8 mouse cellular contexts compared by ENCODE assay signal in the genomic region with DNA sequence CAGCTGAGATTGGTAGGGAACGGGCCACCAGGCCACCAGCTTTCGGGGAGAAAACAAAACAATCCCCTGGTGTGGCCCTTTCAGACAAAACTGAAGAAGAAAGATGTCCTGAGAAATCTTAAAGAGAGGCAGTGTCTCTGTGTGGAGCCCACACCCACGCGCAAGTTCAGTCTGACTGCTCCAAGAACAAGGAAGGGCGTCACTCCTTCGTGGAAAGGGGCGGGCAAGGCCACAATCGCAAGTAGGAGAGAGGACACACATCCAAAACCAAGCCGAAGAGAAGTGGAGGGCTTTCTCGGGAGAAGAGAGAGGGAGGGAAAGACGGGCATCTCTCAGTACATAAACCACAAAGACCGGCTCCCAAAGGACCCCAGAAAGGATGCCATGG. TPM values are rescaled to one million over a fixed set of nuclear protein-coding genes. Genes with fewer than 3 reads are reported as not detected.
A peak's percentile ranks its signal among the peaks of the same experiment; 100 is the strongest.
DNase-seq lines count a peak whose midpoint lies in the region; ATAC-seq and TF ChIP-seq lines count a peak whose summit lies in the region.

No protein-coding gene starts in this region.

- no peaks in the 10 kb centered on the region for H3K9me3 ChIP-seq in heart, embryonic 14.5 days (ENCODE audit: control insufficient read depth, low read length)
- H3K9me3 ChIP-seq in liver, embryonic 15.5 days (replicated peaks): no peaks in the 10 kb centered on the region

- WGBS in heart, embryonic 14.5 days: 28% methylated on average over 12 of the region's 12 CpGs
- 24% methylated on average over 12 of the region's 12 CpGs for WGBS in liver, embryonic 15.5 days (ENCODE audit: insufficient replicate concordance)

- H3K4me2 ChIP-seq in heart, embryonic 14.5 days (ENCODE audit: low read length): peak overlapping the region; percentile 96
- peak overlapping the region; percentile 62 for H3K4me2 ChIP-seq in liver, embryonic 15.5 days

- TF ChIP-seq POLR2A in cortical plate, adult 2 months (IDR thresholded peaks at IDR 0.05; ENCODE audit: extremely low read depth, insufficient read depth, low read length): peak; percentile 45

- H3K27me3 ChIP-seq in heart, embryonic 14.5 days (ENCODE audit: control insufficient read depth, insufficient read depth, low read length): no peaks in the 10 kb centered on the region
- H3K27me3 ChIP-seq in liver, embryonic 15.5 days: peaks cover 55% of the 10 kb centered on the region

- intact Hi-C loops in gastrocnemius, adult 2 months (cut with DNase I): loop anchor here (2.0 kb wide), 2 partner anchors 50 to 58 kb away; partner anchors contain the start of gene Ctdsp2

- peak; percentile 79 for DNase-seq in gastrocnemius, adult 2 months
- no peak for DNase-seq in gastrocnemius, postnatal 10 days
- DNase-seq in skeletal muscle tissue, adult 2 months (ENCODE audit: low read depth, low spot score): peak; percentile 77
- no peak for DNase-seq in layer of hippocampus, postnatal 36 days
- no peak for DNase-seq in frontal cortex, postnatal 25 days (ENCODE audit: low spot score in 2 of 2)

- no peak for ATAC-seq in heart, embryonic 14.5 days (ENCODE audit: insufficient number of reproducible peaks, insufficient read depth, low FRiP score, low read depth)
- no peak for ATAC-seq in liver, embryonic 15.5 days (ENCODE audit: insufficient read depth)

- no peaks in the 10 kb centered on the region for H3K36me3 ChIP-seq in heart, embryonic 14.5 days (ENCODE audit: control insufficient read depth, insufficient read depth, low read length)
- no peaks in the 10 kb centered on the region for H3K36me3 ChIP-seq in liver, embryonic 15.5 days (replicated peaks)

- H3K27ac ChIP-seq in gastrocnemius, adult 2 months: peak overlapping the region; percentile 100
- H3K27ac ChIP-seq in cortical plate, adult 2 months (ENCODE audit: insufficient read depth, low read length): peak overlapping the region; percentile 98
- peak overlapping the region; percentile 91 to 97 for H3K27ac ChIP-seq in heart, embryonic 14.5 days (replicated peaks in 1 of 2; ENCODE audit: control insufficient read depth in 1 of 2, insufficient read depth in 1 of 2, low read depth in 2 of 2, low read length in 2 of 2)
- peak overlapping the region; percentile 55; the same call in 1 of the 2 replicates for H3K27ac ChIP-seq in liver, embryonic 15.5 days (replicated peaks)

- H3K4me1 ChIP-seq in cortical plate, adult 2 months (ENCODE audit: control insufficient read depth, insufficient read depth, low read length): peaks cover 10% of the 10 kb centered on the region
- peaks cover 43 to 58% of the 10 kb centered on the region in 2 experiments for H3K4me1 ChIP-seq in heart, embryonic 14.5 days (ENCODE audit: control insufficient read depth in 2 of 2, insufficient read depth in 2 of 2, low read length in 2 of 2)
- H3K4me1 ChIP-seq in liver, embryonic 15.5 days (replicated peaks): peaks cover 29% of the 10 kb centered on the region

- H3K9ac ChIP-seq in heart, embryonic 14.5 days (ENCODE audit: low read length): peak overlapping the region; percentile 91
- H3K9ac ChIP-seq in liver, embryonic 15.5 days: no peak overlapping the region

- TF ChIP-seq CTCF in gastrocnemius, adult 2 months (IDR thresholded peaks at IDR 0.05): no peak
- no peak for TF ChIP-seq CTCF in cortical plate, adult 2 months (IDR thresholded peaks at IDR 0.05; ENCODE audit: extremely low read depth, insufficient read depth, low read length)

- peak overlapping the region; percentile 89 for H3K4me3 ChIP-seq in gastrocnemius, adult 2 months
- peak overlapping the region; percentile 30; the same call in 1 of the 2 replicates for H3K4me3 ChIP-seq in cortical plate, adult 2 months (ENCODE audit: insufficient read depth, low read length)
- H3K4me3 ChIP-seq in heart, embryonic 14.5 days (ENCODE audit: control insufficient read depth in 1 of 2, insufficient read depth in 1 of 2, low read depth in 1 of 2, low read length in 2 of 2): peak overlapping the region; percentile 58 to 60
- peak overlapping the region; percentile 51 for H3K4me3 ChIP-seq in liver, embryonic 15.5 days (replicated peaks)

RNA-seq across cellular contexts. Expression of gene Atp23, which starts 27.7 kb away (rescaled TPM):
- 1 to 10 TPM; 1.6 to 2.2 TPM for total RNA-seq in gastrocnemius, adult 2 months (2021)
- 1 to 10 TPM; 2.9 to 4.2 TPM for total RNA-seq in gastrocnemius, postnatal 10 days (2021)
- polyA plus RNA-seq in cortical plate, adult 2 months (2012; rRNA removed): 10.3 and 10.4 TPM in 2 replicates
- 9.4 and 10.0 TPM in 2 replicates for polyA plus RNA-seq in heart, embryonic 14.5 days (2014; fragmentation: Nextera tagmentation; extraction: Ambion mirVana)
- polyA plus RNA-seq in liver, embryonic 15.5 days (2015; fragmentation: Nextera tagmentation; extraction: Ambion mirVana): 6.2 and 7.0 TPM in 2 replicates
- 1 to 10 TPM; 9.2 to 9.5 TPM for total RNA-seq in layer of hippocampus, postnatal 36 days (2021)

RNA-seq across cellular contexts. Expression of gene Ctdsp2, which starts 49.7 kb away (rescaled TPM):
- 10 to 100 TPM; 94.0 to 99.2 TPM for total RNA-seq in gastrocnemius, adult 2 months (2021)
- 100 to 1,000 TPM; 135 to 155 TPM for total RNA-seq in gastrocnemius, postnatal 10 days (2021)
- 76.5 TPM in 2 replicates for polyA plus RNA-seq in cortical plate, adult 2 months (2012; rRNA removed)
- polyA plus RNA-seq in heart, embryonic 14.5 days (2014; fragmentation: Nextera tagmentation; extraction: Ambion mirVana): 60.4 and 64.4 TPM in 2 replicates
- polyA plus RNA-seq in liver, embryonic 15.5 days (2015; fragmentation: Nextera tagmentation; extraction: Ambion mirVana): 11.3 and 12.9 TPM in 2 replicates
- total RNA-seq in layer of hippocampus, postnatal 36 days (2021): 100 to 1,000 TPM; 103 to 114 TPM

Comparison
In these comparisons a context has a peak if more than half of its experiments do, and no peak if none do; other contexts are left out.
1. DNase-seq: peak in gastrocnemius, adult 2 months (single experiment) and skeletal muscle tissue, adult 2 months (single experiment); none in gastrocnemius, postnatal 10 days (single experiment), layer of hippocampus, postnatal 36 days (0 of 2) and frontal cortex, postnatal 25 days (0 of 2).
2. H3K4me3 ChIP-seq: peak in every context shown above with its lines; median percentile 89 in gastrocnemius, adult 2 months; 59 in heart, embryonic 14.5 days; 51 in liver, embryonic 15.5 days; 30 in cortical plate, adult 2 months.
3. Peak in every context shown above with its lines, with median percentiles within 50 percentile points of each other: H3K27ac ChIP-seq.